Mouse (Mus musculus): ENCODE data around the gene Brip1.

- TF ChIP-seq CTCF (IDR thresholded peaks at IDR 0.05), result no peak
- peak; percentile 17; the same call in 1 of the 2 replicates for TF ChIP-seq EP300 (IDR thresholded peaks at IDR 0.05)
These were observed 178.6 kb downstream of the Brip1 start for GRCm38 (mm10) chr11:86022439-86022838.

Measured in lung, postnatal 0 days (tissue).